Mouse (Mus musculus) gastrocnemius, postnatal 10 days (tissue): ENCODE results near the gene Tpst1. TPM values are rescaled to one million over a fixed set of nuclear protein-coding genes. Genes with fewer than 3 reads are reported as not detected.
"Not testable (repeated sequence)": the region's sequence is repeated elsewhere in the genome, so short reads cannot be mapped to it uniquely, and the experiment has no call there.

Experiments
- DNase-seq: peaks from one replicate; pipeline ENCODE4 v3.0.0; 2021; ENCODE audit warnings: mixed read lengths
- long read RNA-seq, 2 experiments: library from polyadenylated mRNA; stranded (forward); transcript quantifications; one replicate each; pipeline ENCODE4 v2.0.0; 2021
- total RNA-seq, 2 experiments: library from RNA; stranded (reverse); gene quantifications; 2 replicates each; pipeline ENCODE4 v1.2.3; 2021

Tpst1 gene
- total RNA-seq, result 10 to 100 TPM; 26.8 to 30.9 TPM
- long read RNA-seq, experiment 1, transcript Tpst1-201 (6 exons, 2,050 nt), result major isoform, 29 of 37 reads
- long read RNA-seq, experiment 1, partial matches to known transcripts, result 1 of 37 reads
- long read RNA-seq, experiment 1, other reads (novel, unspliced or antisense), result 7 of 37 reads
- long read RNA-seq, experiment 2, transcript Tpst1-201 (6 exons, 2,050 nt), result major isoform, 31 of 37 reads
- long read RNA-seq, experiment 2, partial matches to known transcripts, result 1 of 37 reads
- long read RNA-seq, experiment 2, other reads (novel, unspliced or antisense), result 5 of 37 reads

DNA sequence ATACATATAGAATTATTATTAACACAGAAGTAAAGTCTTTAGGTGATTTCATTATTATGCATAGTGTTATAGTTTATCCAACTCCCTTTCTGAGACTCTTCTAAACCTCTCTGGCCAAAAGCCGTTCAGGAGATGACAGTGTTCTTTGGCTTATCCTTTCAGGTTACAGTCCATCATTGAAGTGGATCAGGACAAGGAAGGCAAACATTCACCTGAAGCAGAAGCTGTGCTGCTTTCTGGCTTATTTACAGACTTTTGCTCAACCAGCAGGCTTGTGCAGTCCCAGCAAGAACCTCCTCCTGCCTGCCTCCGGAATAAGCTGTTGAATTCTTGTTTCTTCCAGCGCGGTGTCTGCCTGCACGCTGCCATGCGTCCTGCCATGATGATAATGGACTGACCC lies at the start of gene Tpst1:
Gene Tpst1, plus strand, starts transcription at position 301 of the 400 bp plus-strand sequence.
- no peak for DNase-seq

DNA sequence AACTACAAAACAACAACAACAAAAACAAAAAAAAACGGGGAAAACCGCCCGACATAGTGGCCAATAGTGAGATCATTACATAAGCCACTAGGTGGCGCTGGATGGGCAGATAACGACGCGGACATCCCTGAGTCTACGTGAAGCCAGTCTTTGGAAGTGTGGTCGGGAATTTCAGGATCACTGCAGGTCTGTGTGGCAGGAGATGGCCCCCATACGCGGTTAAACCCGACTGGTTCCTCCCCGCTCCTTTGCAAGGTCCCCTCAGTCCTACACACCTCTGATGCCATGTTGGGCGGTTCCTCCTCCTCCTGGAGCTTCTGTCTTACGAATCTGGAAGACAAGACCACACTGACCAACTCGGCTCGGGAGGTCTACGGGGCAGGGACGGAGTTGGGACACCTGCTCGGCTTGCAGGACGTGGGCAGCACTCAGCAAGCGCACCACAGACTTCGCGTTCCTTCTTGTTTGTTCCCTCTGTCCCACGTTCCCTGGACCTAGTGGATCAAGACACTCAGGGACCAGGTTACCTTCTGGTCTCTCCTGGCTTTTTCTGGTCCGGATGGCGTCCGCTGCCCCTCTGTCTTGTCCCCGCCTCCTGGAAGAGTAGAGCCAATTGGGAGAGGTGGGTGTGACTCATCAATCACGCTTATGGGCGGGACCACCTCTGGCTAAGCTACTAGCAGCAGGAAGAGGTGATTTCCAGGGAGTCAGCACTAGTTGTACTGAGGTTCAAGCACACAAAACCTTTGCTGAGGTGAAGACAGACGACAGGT lies 49.2 kb upstream of the Tpst1 start:
- peak; percentile 63 for DNase-seq

DNA sequence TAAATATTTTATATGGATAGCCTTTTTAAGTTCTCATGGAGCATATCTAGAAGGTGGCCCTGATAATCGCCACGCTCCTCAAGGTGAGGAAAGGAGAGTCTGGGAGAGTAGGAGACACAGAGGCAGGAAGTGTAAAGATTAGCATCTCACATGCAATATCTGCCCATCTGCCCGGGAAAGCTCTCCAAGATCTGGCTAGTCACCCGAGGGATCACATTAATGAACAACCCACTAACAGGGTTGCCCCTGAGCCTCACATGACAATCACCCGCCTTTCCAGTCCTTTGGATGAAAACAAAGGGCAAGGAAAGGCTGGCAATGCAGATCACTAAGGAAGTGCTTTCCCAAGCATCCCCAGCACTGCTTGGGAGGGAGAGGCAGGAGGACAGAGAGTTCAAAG lies 46.0 kb upstream of the Tpst1 start:
- DNase-seq, result no peak

DNA sequence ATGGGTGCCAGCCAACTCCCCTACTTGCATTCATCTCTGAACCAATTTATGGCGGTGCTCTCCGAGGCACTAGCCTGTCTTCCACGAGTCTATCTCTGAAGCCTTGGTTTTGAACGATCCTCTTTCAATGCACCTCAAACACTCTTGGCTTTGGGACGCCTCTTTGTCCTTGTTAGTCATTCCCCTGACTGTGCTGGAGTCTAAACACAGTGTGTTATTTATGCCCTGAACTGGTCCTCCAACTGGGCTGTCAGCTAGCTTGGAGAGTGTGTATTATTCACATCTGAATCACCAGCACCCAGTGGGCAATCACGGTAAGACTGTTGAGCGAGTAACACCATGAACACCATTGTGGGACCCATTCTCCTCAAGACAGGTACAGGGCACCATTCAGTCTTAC lies 45.4 kb upstream of the Tpst1 start:
- DNase-seq, result no peak

DNA sequence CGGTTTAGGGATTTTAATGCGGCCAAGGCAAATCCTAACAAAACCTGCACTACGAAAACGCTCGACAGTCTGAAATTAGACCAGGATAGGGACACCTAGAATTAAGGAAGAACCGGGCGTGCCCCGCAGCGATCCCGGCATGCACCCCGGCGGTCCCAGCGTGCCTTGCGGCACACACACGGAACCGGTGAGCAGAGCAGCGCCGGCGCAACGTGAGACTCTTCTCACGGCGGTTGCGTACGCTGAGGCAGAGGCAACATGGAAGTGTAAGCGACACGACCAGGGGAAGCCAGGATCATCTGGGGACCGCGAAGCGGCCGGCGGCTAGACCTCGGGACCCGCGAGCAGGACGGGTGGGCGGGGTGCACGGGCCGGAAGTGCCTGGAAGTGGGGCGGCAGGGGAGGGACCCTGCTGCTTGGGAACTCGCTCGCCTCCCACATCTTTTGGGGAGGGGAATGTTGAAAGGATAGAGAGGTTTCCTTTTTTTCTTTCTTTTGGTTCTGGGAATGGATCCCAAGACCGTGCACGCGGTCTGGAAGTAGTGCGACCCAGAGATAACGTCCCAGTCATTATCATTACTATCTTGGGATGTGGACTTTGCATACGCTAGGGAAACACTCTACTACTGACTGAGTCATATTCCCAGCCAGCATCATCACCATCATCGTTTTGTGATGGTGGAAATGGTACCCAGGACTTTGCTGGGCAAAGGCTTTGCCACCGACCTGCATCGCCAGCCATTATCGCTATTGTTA lies 43.8 kb upstream of the Tpst1 start, which contains the start of the genes Asl and Crcp:
Gene Asl, minus strand, starts transcription at position 106 of the 756 bp plus-strand sequence.
Gene Crcp, plus strand, starts transcription at position 149 of the 756 bp plus-strand sequence.
- peak; percentile 82 for DNase-seq

DNA sequence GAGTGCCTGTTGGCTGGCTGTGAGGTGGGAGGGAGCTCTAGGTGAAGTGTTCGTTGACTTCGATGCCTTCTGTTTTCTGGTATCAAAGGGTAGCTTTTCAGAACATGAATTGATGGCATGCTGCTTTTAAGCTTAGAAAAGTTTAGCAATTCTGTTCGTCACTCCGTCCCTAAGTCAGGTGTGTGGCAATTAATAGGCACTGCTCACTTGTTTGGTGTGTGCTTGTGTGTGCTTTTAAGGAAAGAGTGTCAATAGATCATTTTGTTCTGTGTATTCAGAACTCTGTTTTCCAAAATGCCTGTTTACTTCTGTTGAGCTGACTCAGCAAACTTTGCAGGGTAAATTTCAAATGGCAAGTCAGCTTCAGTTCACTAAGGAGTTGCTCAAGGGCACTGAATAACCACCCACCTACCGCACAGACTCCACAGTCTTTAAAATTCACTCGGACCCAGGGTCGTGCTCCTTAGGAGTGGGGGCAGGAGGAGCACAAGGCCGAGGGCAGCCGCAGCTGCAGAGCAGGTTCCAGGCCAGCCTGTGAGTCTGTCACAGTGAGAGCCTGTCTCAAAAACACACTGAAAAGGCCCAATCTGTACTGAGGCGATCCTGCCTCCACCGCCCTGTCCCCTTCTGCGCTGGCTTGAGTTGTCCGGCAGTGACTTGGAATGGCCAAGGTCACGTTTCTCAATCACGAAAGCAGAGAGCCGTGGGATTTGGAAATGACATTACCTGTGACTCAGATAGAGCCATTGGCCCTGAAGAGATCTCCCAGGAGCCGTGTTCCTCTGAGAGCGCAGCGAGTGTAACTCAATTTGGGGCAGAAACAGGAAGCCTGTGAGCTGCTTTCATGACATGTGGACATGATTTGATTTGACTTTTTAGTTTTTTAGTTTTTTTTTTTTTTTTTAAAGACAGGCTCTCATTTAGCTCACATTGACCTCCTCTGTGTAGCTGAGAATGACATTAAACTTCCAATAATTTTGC lies 41.4 kb upstream of the Tpst1 start:
- no peak for DNase-seq

DNA sequence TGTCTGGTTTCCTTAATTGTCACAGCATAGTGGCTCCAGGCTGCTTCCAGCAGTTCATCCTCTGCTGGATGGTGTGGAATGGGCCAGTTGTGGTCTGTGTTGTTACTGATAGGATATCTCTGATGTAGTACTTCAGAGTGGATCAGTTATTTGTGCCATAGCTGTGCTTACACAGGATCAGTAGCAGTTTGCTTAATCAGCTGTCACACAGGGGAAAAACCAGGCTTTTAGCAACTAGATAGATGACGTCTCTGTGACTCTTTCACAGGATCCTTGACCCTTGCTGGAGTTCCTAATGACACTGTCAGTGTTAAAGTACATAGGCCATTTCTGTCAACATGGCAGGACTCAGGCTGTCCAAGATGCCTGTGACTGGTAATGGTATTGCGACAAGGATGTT lies 39.3 kb upstream of the Tpst1 start:
- DNase-seq, result no peak

DNA sequence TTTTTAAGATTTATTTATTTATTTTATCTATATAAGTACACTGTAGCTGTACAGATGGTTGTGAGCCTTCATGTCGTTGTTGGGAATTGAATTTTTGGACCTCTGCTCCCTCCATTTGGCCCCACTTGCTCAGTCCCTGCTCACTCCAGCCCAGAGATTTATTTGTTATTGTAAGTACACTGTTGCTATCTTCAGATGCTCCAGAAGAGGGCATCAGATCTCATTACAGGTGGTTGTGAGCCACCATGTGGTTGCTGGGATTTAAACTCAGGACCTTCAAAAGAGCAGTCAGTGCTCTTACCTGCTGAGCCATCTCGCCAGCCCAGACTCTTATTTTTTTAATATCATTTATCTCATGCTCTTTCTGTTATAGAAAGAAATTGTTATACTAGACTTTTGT lies 36.8 kb upstream of the Tpst1 start:
- DNase-seq, result not testable (repeated sequence)

DNA sequence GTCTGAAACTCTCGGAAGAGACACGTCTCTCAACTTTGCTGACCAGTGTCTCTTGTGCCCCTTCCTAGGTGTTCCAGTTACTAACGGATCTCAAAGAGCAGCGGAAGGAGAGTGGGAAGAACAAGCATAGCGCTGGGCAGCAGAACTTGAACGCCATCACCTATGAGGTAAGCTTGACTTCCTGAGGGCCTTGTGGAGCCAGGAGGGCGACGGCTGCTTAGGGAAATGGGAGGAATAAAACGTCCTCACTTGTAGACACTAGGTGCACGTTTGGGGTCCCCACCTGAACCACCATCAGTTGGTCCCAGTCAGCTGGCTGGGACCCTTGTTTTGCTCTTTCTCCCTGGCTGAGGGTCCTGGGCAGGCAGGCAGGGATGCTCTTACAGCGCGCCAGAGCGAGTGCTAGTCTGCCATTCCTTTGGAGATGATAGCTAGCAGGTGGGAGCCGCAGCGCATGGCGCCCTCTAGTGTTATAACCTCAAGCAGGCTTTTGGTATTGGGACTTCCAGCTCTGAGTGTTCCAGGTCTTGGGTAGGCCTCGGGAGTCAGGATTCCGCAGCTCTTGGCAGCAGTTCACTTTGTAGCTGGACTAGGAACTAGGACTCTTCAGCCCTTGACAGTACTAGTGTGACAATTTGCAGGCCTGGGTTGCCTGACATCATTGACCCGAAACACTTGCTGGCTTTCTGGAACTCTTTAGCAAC lies 35.2 kb upstream of the Tpst1 start:
- peak; percentile 59 for DNase-seq

DNA sequence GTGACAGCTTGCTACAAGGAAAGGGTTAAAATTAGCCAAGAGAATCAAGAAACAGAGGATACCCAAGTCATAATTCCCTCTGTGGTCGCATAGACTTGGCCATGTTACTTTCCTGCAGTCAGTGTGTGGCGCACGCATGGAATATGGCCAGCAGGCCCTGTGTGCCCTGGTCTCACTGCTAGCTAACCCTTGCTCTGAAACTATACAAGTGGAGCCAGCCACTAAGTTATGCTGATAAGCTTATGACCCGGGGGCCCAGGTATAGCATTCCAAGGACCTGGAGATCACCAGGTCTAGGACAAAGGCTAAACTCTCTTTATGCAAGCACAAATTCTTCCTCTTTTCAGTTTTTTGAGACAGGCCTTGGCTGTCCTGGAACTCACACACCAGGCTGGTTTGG lies 32.3 kb upstream of the Tpst1 start:
- DNase-seq, result no peak

DNA sequence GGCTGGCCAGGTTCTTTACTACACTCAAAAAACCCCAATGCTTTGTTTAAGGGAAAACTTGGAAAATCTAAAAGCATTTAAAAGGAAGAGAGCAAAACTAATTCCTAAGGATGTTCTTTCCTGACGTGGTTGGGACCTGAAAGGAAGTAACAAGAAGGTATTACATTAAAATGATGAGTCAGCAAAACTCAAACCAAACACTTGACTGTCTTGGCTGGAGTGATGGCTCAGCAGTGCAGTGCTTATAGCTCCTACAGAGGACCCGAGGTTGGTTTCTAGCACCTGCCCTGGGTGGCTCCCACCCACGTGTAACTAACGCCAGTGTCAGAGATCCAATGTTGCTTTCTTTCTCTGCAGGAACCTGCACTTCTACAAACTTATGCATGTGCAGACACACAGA lies 31.9 kb upstream of the Tpst1 start:
- no peak for DNase-seq

DNA sequence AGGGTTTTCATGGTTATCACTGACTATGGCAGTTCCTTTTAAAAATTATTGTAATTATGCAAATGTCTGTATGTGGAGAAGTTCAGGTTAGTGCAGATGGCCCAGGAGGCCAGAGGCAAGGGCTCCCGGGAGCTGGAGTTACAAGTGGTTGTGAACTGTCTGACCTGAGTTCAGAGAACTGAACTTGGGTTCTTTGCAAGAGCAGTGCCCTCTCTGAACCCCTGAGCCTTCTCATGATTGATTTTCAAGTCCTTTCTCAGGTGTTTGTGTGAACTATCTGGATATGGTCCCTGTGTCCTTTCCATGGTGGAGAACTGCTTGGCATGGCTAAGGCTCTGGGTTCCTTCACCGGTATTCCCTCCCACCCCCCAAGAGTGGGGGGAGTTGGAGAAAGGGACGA lies 29.4 kb upstream of the Tpst1 start:
- DNase-seq, result no peak

DNA sequence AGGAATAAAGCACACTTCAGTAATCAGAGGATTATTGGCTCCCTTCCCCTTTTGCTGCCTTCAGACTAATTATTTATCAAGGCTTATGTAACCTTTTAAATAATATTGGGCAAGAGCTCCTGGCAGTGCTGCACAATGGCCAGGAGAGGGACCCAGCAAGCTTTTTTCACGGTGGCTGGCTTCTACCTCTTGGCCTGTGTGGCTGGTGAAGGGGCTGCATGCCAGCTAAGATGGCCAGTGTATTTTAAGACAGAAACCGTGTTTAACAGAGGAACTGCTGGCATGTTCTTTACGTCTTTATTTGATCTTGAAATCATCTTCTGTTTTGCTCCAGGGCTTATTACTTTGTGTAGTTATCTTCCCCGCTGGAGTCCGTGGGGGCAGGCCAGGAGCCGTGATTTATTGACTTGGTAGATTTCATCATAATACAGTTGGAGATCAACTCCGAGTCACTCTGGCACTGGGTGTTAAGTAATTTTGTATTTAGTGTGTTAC lies 28.9 kb upstream of the Tpst1 start:
- DNase-seq, result peak; percentile 67

DNA sequence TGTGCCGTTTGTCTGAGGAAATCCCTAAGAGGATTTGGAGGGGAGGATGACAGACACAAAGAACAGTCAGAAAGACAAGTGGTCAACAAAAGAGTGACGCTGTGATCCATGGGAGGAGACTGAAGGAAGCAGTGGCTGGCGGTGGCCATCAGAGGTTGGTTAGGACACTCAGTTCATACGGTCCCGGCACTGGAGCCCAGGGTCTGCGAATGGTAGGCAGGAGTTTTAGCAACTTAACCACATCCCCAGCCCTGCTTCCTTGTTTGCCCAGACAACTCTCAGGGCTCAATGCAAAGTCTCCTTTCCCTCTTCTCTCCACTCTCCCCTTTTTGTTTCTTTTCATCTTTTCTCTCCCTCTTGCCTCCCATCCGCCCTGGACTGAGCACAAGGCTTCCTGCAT lies 27.0 kb upstream of the Tpst1 start:
- no peak for DNase-seq

DNA sequence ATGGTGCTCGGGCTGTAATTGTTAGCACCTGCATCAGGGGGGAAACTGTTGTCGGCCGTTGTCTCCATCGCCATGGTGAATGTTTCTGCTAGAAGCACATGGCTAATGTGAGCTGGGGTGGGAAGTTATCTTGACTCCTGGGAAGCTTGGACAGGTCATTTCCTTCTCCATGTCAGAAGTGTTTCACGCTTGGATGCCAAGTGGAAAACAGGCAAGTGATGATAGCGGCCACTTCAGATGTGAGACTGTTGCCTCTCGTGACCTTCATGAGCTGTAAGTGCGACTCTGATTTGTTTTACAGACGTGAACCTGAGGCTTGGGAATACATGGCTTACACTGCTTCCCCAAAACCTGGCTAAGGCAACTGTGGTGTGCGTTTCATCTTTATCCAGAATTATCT lies 26.5 kb upstream of the Tpst1 start:
- no peak for DNase-seq

DNA sequence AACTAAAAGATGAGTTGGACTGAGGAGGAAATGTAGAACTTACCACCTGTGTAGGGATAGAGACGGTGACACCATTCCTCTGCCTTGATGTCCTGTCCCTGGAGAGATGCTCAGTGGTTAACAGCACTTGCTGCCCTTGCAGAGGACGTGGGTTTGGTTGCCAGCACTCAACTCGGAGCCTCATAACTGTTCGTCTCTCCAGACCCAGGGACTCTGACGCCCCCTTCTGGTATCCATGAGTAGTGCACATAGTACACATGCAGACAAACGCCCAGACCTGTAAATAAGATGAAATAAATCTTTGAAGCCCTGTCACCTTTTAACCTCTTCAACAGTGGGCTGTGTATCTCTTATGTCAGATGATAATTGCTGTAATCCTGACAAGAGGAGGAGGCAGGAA lies 26.1 kb upstream of the Tpst1 start:
- DNase-seq, result no peak

DNA sequence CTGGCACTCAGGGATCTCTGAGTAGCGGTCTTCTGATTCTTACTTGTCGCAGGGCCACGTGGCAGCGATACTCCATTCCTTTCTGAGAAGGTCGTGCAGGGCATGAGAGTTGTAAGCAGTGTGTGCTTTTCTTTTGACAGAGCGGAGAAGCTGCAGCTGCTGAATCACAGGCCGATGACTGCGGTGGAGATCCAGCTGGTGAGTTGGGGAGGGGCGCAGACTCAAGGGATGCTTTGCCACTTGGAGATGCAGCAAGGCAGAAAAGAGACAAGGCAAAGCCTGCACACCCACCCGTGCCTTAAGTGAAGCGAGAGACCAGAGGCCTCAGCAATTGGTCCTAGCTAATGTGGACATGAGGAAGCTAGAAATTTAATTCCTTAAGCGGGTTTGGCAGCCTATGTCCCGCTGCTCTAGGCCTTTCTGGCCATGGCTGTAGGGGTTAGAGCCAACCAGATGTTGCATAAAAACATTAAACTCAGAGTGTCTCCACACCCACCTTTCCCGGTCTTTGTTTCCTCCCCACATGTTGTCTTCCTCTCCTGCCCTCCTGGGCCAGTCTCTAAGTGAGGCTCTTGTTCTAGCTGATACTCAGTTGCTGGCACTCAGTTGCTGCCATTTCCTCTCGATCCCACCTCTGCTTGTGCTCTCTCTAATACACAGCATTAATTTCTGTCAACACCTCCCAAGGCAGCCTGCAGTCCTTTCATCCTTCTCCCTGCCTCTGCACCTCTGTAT lies 24.2 kb upstream of the Tpst1 start:
- DNase-seq, result peak; percentile 38

DNA sequence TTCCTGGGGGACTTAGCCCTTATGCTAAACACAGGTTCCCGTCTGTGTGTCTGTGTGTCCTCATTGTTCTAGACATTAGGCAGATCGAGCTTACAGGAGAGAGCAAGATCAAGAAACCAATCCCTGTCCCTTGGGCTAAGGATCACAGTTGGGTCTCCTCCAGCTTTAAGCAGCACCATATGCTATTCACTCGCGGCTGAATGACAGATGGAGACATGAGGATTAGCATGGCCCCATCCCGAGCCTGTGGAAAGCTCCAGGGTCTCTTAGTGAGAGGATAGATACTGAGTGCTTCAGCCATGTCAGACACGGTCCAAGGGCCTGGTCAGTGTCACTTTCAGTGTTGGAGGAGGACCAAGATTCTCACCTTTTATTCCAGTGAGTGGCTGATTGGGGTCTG lies 22.7 kb upstream of the Tpst1 start:
- no peak for DNase-seq

DNA sequence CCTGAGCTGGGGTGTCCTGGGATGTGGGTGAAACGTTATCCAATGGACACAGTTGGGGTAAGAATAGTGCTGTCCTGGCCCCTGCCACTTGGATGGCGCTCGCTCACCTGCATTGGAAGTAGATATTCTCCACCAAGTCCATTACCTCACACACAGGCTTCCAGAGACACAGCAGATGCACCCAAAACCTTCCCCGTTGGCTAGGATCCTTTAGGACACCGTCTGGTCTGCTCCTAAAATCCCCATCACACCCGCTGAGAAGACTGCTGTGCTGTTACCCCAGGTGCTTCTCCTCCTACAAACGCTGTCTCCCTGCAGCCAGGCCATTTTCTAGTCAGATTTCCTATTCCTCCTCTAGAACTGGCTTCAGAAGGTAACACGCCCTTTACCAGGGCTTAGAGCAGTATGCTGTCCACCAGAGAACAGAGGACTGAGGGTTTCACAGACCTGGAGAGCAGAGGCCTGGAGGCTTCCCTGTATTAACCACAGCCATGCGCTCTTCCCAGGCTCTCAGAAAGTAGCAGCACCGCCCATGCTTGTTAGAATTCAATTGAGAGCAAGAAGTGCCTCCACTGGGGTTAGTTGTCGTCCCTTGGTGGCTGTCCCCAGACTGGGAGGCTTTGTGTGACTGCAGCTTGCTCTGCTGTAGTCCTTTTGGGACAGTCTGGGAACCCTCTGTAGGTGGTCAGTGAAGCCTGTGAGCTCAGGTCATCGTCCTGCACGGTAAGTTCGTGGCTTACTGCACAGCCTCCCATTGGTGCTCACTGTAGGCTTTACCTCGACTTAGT lies 21.9 kb upstream of the Tpst1 start:
- no peak for DNase-seq
